Mouse (Mus musculus) myocyte (in vitro differentiated cells): ENCODE data around the gene Gstp3. TPM values are rescaled to one million over a fixed set of nuclear protein-coding genes. Genes with fewer than 3 reads are reported as not detected.
"Not testable (repeated sequence)": the region's sequence is repeated elsewhere in the genome, so short reads cannot be mapped to it uniquely, and the experiment has no call there.

Experiments
- H3K27me3 ChIP-seq: one replicate; pipeline ENCODE4 v1.6.1; 2011; ENCODE audit not compliant: control insufficient read depth, insufficient read depth, insufficient read length
- H3K36me3 ChIP-seq: one replicate; pipeline ENCODE4 v1.6.1; 2011; ENCODE audit not compliant: control insufficient read depth, insufficient read depth
- H3K4me2 ChIP-seq: one replicate; pipeline ENCODE4 v1.6.1; 2011; ENCODE audit warnings: low read depth, control low read depth
- H3K4me3 ChIP-seq: one replicate; pipeline ENCODE4 v1.5.1; 2011; ENCODE audit warnings: mild to moderate bottlenecking, control low read depth, moderate library complexity
- H3K79me2 ChIP-seq: one replicate; pipeline ENCODE4 v1.6.1; 2011; ENCODE audit not compliant: control insufficient read depth, insufficient read depth
- H3ac ChIP-seq: one replicate; pipeline ENCODE4 v1.6.1; 2011; ENCODE audit not compliant: control insufficient read depth, insufficient read length
- CEBPB ChIP-seq: IDR thresholded peaks from 2 replicates; pipeline ENCODE4 v1.6.1; 2011; ENCODE audit warnings: mild to moderate bottlenecking, moderate library complexity; ENCODE audit not compliant: poor library complexity, insufficient read depth, severe bottlenecking
- E2F4 ChIP-seq: IDR thresholded peaks from one replicate; pipeline ENCODE4 v1.6.1; 2011; ENCODE audit warnings: mild to moderate bottlenecking, control low read depth, moderate library complexity; ENCODE audit not compliant: insufficient read depth
- MAX ChIP-seq: IDR thresholded peaks from one replicate; pipeline ENCODE4 v1.6.1; 2011; ENCODE audit warnings: low read depth, mild to moderate bottlenecking, control low read depth
- MYOD1 ChIP-seq, 3 experiments: IDR thresholded peaks; one replicate each; pipeline ENCODE4 v1.6.1; 2011; ENCODE audit warnings: control low read depth in 2 of 3, low read depth in 2 of 3, mild to moderate bottlenecking in 2 of 3, moderate library complexity in 1 of 3; ENCODE audit not compliant: insufficient read length in 2 of 3, control insufficient read depth in 1 of 3
- MYOG ChIP-seq, 3 experiments: IDR thresholded peaks; one replicate each; pipeline ENCODE4 v1.6.1; 2011; ENCODE audit warnings: control low read depth in 2 of 3, low read depth in 2 of 3, mild to moderate bottlenecking in 2 of 3; ENCODE audit not compliant: insufficient read length in 2 of 3, control insufficient read depth in 1 of 3, insufficient read depth in 1 of 3
- POLR2A ChIP-seq: IDR thresholded peaks from one replicate; pipeline ENCODE4 v1.6.1; 2011; ENCODE audit warnings: low read depth, mild to moderate bottlenecking, control low read depth, moderate library complexity; ENCODE audit not compliant: insufficient read length
- POLR2AphosphoS2 ChIP-seq: IDR thresholded peaks from one replicate; pipeline ENCODE4 v1.6.1; 2011; ENCODE audit warnings: low read depth, control low read depth; ENCODE audit not compliant: insufficient read length
- REST ChIP-seq: IDR thresholded peaks from one replicate; pipeline ENCODE4 v1.6.1; 2011; ENCODE audit warnings: mild to moderate bottlenecking, control low read depth, moderate library complexity; ENCODE audit not compliant: insufficient read depth, insufficient read length
- SRF ChIP-seq: IDR thresholded peaks from one replicate; pipeline ENCODE4 v1.6.1; 2011; ENCODE audit warnings: low read depth; ENCODE audit not compliant: control insufficient read depth, insufficient read length
- TCF12 ChIP-seq: IDR thresholded peaks from one replicate; pipeline ENCODE4 v1.6.1; 2011; ENCODE audit warnings: mild to moderate bottlenecking, control low read depth; ENCODE audit not compliant: poor library complexity, insufficient read depth, severe bottlenecking
- TCF3 ChIP-seq: IDR thresholded peaks from one replicate; pipeline ENCODE4 v1.6.1; 2011; ENCODE audit warnings: low read depth, control low read depth; ENCODE audit not compliant: insufficient read length
- USF1 ChIP-seq: IDR thresholded peaks from one replicate; pipeline ENCODE4 v1.6.1; 2011; ENCODE audit warnings: low read depth, mild to moderate bottlenecking, control low read depth, moderate library complexity
- polyA plus RNA-seq: library from polyadenylated mRNA; unstranded; fragments of >200 nt; fragmentation: generic; extraction: Trizol; gene quantifications from one replicate; pipeline ENCODE4 v1.2.1, GENCODE M21; 2012; ENCODE audit warnings: missing spikeins

Gene Gstp3
- polyA plus RNA-seq, 1 experiment, result 0.25 TPM

DNA sequence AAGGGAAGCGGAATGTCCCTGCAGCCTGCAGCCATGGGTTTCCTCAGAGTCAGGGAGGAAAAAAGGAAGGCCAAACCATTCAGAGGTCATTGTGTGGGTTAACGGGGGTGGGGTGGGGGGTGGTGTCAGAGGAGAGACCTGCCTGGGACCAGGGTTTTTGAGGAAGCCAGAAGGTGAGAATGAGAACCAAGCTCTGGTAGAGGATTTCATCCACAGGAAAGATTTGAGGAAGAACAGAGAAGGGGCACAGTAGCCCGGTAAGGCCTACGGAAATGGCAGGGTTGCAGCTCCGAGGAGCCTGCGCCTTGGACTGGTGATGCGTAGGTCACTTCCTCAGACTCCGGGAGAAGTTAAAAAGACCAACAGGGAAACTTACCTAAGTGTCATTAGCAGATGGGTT lies 11.4 kb upstream of the Gstp3 start:
- H3K36me3 ChIP-seq, result no peaks in the 10 kb centered on the region
- no peak overlapping the region for H3K4me3 ChIP-seq
- H3K27me3 ChIP-seq, result no peaks in the 10 kb centered on the region
- no peak overlapping the region for H3ac ChIP-seq
- H3K79me2 ChIP-seq, result no peaks in the 10 kb centered on the region
- no peak overlapping the region for H3K4me2 ChIP-seq
- no peak for TF ChIP-seq E2F4
- TF ChIP-seq REST, result no peak
- TF ChIP-seq SRF, result no peak
- no peak for TF ChIP-seq CEBPB
- TF ChIP-seq TCF3, result no peak
- TF ChIP-seq USF1, result no peak
- no peak for TF ChIP-seq POLR2A
- TF ChIP-seq MAX, result no peak
- TF ChIP-seq TCF12, result no peak
- no peak for TF ChIP-seq POLR2AphosphoS2
- no peak for TF ChIP-seq MYOG (IDR thresholded peaks at IDR 0.05; ENCODE audit: control insufficient read depth in 1 of 3, insufficient read depth in 1 of 3, insufficient read length in 2 of 3, low read depth in 2 of 3)
- no peak for TF ChIP-seq MYOD1 (IDR thresholded peaks at IDR 0.05; ENCODE audit: control insufficient read depth in 1 of 3, insufficient read length in 2 of 3, low read depth in 2 of 3)

DNA sequence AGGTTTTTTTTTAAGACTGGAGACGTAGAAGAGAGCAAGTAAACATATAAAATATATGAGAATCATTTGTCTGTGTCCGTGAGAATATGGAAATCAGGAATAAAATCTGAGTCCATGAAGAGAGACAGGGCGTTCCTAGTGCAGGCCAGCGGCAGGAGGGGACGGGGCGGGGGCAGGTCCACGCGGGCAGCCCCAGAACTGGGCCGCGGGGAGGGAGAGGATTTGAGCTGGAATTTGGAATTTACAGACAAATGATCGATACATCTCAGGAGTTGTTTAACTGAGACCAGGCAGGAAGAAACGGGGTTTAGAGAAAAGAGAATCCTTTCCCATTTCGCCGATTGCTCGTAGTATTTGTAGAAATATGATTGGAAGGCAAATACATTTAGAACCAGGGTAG lies 10.9 kb upstream of the Gstp3 start:
- Histone ChIP-seq H3K4me2 (no peak overlapping the region), H3K36me3 (no peaks in the 10 kb centered on the region), H3K27me3 (no peaks in the 10 kb centered on the region), H3K4me3 (no peak overlapping the region), H3K79me2 (no peaks in the 10 kb centered on the region), H3ac (no peak overlapping the region)
- no peak for TF ChIP-seq MYOG (IDR thresholded peaks at IDR 0.05; ENCODE audit: control insufficient read depth in 1 of 3, insufficient read depth in 1 of 3, insufficient read length in 2 of 3, low read depth in 2 of 3)
- no peak for TF ChIP-seq E2F4
- TF ChIP-seq SRF, result no peak
- no peak for TF ChIP-seq POLR2AphosphoS2
- no peak for TF ChIP-seq MAX
- no peak for TF ChIP-seq TCF12
- TF ChIP-seq USF1, result no peak
- TF ChIP-seq REST, result no peak
- no peak for TF ChIP-seq CEBPB
- TF ChIP-seq TCF3, result no peak
- no peak for TF ChIP-seq POLR2A
- no peak for TF ChIP-seq MYOD1 (IDR thresholded peaks at IDR 0.05; ENCODE audit: control insufficient read depth in 1 of 3, insufficient read length in 2 of 3, low read depth in 2 of 3)

DNA sequence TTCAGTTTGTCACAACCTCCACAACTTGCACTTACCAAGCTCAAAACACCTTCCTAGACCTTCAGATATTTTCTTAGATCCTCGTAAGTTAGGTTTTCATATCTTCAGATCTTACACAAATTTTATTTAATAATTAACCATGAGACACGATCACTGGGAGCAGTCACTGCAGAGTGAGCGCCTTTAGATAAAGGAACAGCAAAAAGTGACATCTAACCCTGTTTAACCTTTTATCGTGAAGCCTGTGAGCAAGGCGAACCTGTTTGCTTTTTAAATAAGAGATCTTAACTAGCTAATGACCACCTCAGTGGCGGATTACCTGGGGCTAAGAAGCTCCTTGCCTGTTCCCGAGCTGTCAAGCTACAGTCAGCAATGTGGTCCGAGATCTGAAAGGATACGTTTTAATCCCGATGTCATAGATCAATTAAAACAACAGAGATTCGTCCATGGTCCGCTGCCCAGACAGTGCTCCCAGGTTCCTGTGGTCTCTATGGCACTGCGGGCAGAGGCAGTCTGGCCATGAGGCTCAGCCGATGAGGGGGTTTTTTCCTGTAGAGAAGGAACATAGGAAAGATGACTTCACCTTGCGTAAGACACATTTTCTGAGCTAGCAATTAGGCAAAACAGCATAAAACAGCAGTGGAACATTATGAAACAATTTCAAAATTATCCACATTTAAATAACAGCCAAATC lies 9.5 kb upstream of the Gstp3 start:
- H3ac ChIP-seq, result no peak overlapping the region
- H3K79me2 ChIP-seq, result no peaks in the 10 kb centered on the region
- no peaks in the 10 kb centered on the region for H3K27me3 ChIP-seq
- H3K4me3 ChIP-seq, result no peak overlapping the region
- H3K36me3 ChIP-seq, result no peaks in the 10 kb centered on the region
- no peak for TF ChIP-seq POLR2A
- no peak for TF ChIP-seq REST
- no peak for TF ChIP-seq MYOG (IDR thresholded peaks at IDR 0.05; ENCODE audit: control insufficient read depth in 1 of 3, insufficient read depth in 1 of 3, insufficient read length in 2 of 3, low read depth in 2 of 3)
- TF ChIP-seq CEBPB, result no peak
- TF ChIP-seq TCF12, result no peak
- no peak for TF ChIP-seq USF1
- TF ChIP-seq POLR2AphosphoS2, result no peak
- TF ChIP-seq SRF, result no peak
- TF ChIP-seq TCF3, result no peak
- no peak for TF ChIP-seq MYOD1 (IDR thresholded peaks at IDR 0.05; ENCODE audit: control insufficient read depth in 1 of 3, insufficient read length in 2 of 3, low read depth in 2 of 3)
- no peak for TF ChIP-seq MAX
- TF ChIP-seq E2F4, result no peak
- H3K4me2 ChIP-seq, result no peak overlapping the region

DNA sequence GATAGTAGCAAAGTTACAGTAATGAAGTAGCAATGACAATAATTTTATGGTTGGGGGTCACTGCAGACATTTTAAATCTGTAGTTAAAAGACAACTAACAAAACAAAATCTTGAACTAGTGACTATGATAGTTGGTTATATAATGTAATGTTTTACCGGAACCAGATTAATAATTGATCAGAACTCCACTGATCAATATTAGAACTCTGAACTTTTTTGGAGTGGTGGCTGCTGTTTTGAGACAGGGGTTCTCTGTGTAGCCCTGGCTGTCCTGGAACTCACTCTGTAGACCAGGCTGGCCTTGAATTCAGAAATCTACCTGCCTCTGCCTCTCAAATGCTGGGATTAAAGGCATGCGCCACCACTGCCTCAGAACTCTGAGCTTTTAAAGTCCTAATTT lies 8.9 kb upstream of the Gstp3 start:
- H3K4me3 ChIP-seq, H3ac ChIP-seq, H3K27me3 ChIP-seq, H3K79me2 ChIP-seq, H3K36me3 ChIP-seq, H3K4me2 ChIP-seq: not testable (repeated sequence)

DNA sequence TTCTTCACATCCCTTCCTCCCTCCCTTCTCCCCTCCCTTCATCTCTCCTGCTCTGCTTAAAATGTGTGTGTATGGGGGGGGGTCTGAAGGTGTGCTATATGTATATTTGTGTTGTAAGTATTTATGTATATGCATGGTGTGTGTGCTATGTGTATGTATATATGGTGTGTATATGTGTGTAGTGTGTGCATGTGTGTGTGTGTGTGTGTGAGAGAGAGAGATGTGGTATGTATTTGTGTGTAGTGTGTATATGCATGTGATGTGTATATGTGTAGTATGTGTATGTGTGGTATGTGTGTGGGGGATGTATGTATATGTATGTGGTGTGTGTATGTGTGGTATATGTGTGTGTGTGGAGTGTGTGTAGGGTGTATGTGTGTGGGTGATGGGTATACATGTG lies 7.5 kb upstream of the Gstp3 start:
- no peaks in the 10 kb centered on the region for H3K79me2 ChIP-seq
- H3K27me3 ChIP-seq, result no peaks in the 10 kb centered on the region

More for the DNA sequence above, 7.5 kb upstream of the Gstp3 start:
- TF ChIP-seq MYOG (IDR thresholded peaks at IDR 0.05; ENCODE audit: control insufficient read depth in 1 of 3, insufficient read depth in 1 of 3, insufficient read length in 2 of 3, low read depth in 2 of 3) (no peak), CEBPB (no peak), SRF (no peak), E2F4 (no peak), REST (no peak), POLR2A (no peak), MAX (no peak)
- Histone ChIP-seq H3K4me3 (no peak overlapping the region), H3ac (no peak overlapping the region), H3K4me2 (no peak overlapping the region), H3K36me3 (no peaks in the 10 kb centered on the region)
